Mouse (Mus musculus): ENCODE measurements around the gene Atxn7l3b. TPM values are rescaled to one million over a fixed set of nuclear protein-coding genes. Genes with fewer than 3 reads are reported as not detected.
"Not testable (repeated sequence)": the region's sequence is repeated elsewhere in the genome, so short reads cannot be mapped to it uniquely, and the experiment has no call there.

Atxn7l3b gene
- 100 to 1,000 TPM; 281 to 285 TPM for total RNA-seq (2021)
- long read RNA-seq, experiment 1, transcript Atxn7l3b-201 (1 exons, 3,566 nt): major isoform, 399 of 399 reads
- long read RNA-seq, experiment 1, partial matches to known transcripts: 0 of 399 reads
- long read RNA-seq, experiment 1, other reads (novel, unspliced or antisense): 0 of 399 reads
- long read RNA-seq, experiment 2, transcript Atxn7l3b-201 (1 exons, 3,566 nt): major isoform, 346 of 346 reads
- long read RNA-seq, experiment 2, partial matches to known transcripts: 0 of 346 reads
- long read RNA-seq, experiment 2, other reads (novel, unspliced or antisense): 0 of 346 reads

DNA sequence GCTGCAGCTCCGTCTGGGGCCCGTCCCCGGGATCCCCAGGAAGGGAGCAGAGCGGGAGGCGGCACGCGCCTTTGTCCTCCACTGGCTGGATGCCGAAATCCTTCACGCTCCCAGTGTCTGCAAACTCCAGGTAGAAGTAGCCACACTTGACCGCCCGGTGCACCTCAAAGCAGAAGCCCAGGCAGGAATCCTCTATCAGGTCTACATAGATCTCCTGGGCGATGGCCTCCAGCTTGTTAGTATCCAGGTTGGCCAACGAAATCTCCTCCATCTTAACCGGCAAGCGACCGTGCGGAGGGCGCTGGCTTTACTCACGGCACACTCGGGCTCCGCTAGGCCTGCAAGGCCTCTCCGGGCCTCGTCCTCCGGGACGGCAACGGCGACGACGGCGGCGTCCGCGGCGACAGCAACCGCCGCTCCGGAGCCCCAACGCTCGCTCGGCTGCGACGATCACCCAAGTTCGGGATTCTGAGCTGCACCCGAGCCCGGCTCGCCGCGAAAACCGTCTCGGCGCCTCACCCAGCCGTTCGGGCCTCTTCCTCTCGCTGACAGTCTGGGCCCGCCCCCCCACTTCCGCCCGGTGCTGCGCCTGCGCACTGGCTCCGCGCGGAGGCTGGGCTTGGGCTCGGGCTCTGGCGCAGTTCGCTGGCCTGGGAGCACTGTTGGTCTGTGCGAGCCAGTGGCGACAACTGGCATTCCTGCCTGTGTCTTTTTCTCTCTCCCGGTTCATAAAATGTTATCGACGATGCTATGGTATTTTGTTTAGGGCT is at the start of gene Atxn7l3b:
TSS of gene Atxn7l3b (minus strand) at position 550 of the 770 bp plus-strand sequence.
- intact Hi-C loops (cut with DNase I): no loop called here
- peak; percentile 93 to 95 for DNase-seq (ENCODE audit: low spot score in 2 of 2)

DNA sequence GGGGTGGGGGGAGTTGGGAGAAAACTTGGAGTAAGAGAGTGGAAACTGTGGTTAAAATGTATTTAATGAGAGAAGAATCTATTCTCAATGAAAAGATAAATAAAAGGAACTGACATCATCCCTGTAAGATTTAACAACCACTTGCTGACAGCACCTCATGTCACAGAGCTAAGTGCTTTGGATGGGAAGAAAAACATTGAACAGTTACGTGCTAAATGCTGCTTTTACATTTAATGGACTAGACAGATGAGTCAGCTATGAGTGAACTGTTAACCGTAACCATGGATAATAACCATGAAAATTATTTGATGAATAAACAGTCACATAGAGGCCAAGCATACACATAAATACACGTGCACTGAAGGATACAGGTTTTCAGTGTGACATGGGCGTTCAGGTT is 48.8 kb upstream of the Atxn7l3b start:
- intact Hi-C loops (cut with DNase I): no loop called here
- DNase-seq (ENCODE audit: low spot score in 2 of 2): no peak

DNA sequence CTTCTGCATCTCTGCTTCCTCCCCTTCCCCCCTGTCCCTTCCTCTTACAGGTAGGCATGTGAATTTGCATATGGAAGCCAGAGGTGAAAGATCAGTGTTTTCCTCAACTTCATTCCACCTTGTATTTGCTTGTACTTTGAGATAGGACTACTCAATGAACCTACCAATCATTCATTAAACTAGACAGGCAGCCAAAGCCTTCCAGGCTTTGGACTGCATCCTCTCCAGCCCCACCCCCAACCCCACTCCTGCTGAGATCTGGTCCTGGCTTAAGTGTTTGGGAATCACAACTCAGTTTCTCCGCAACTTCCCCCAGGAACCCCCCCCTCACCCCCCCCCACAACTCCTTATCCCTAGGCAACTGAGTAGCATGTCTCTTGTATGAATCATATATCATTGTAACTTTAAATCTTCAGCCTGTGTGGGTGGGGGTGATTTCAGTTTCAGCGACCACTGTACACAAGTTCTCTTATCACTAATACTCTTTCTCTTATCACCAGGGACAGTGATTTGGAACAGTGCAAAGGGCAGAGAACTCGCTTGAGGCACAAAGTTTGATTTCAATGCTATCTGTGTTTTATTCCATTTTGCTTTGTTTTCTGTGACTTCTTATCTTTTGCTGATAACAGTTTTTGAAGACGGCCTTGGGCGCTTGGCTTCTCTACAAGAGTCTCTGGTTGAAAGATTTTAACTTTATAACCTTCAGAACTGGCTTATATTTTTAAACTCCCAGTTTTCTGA is 44.7 kb upstream of the Atxn7l3b start:
- intact Hi-C loops (cut with DNase I): no loop called here
- DNase-seq (ENCODE audit: low spot score in 2 of 2): no peak

DNA sequence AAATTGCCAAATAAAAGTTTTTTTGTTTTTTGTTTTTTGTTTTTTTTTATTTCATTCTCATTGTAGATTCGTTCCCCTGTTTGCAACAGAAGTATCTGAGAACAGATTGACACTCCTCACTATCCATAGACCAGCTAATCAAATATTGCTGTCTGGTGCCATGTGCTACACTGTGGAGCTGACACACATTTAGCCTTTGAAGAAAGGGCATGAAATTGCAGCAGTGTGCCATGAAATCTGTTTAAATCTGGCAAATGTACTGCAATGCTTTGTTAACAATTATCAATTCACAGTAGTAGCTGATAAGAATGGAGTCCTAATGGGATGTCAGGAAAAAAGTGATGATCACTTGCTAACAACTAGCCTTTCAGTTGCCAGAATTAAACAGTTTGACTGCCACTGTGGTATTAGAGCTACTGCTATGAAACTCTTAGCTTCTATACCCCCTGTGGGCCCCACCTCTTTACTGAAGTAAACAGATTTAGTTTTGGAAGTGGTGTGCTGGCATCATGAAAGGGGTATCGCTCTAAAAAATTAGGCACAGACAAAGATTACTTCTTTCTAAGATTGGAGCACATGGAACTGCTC is 41.3 kb upstream of the Atxn7l3b start:
- intact Hi-C loops (cut with DNase I): no loop called here
- no peak for DNase-seq (ENCODE audit: low spot score in 2 of 2)

DNA sequence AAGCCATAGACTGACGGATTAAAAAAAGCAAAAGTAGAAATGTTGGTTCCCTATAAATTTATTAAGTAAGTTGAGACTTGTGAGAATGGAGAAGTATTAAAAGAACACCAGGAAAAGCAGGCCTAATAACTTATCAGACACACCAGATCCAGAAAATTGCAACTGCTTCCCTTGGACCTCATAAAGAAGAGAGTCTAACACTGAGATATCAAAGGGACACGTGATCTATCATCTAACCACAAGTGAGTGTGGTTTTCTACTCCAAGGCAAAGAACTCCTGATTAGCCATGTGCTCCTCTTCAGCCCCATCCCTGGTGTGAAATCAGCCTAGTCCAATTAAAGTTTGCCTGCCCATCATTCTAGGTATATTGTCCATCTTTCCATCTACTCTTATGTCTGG is 38.8 kb upstream of the Atxn7l3b start:
- intact Hi-C loops (cut with DNase I): no loop called here

DNA sequence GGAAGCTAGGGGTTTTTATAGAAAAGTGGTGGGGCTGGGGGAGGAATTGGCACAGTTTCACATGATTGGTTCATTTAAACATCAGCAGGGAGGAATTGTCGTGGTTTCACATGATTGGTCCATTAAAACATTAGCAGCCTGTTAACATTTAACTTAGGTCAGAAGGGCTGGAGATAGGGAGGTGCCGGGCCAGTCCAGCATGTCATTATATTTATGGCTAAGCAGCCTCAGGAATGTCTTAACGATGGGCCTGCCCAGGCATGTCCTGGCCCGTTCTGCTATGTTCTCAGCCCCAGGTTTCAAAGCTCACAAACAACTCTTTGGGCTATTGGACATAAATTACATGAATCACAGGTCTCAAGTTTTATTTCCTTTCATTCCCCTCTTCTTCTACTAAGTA is 33.4 kb upstream of the Atxn7l3b start:
- DNase-seq (ENCODE audit: low spot score in 2 of 2); intact Hi-C loops (cut with DNase I): not testable (repeated sequence)

More for the DNA sequence above, 38.8 kb upstream of the Atxn7l3b start:
- DNase-seq (ENCODE audit: low spot score in 2 of 2): no peak

DNA sequence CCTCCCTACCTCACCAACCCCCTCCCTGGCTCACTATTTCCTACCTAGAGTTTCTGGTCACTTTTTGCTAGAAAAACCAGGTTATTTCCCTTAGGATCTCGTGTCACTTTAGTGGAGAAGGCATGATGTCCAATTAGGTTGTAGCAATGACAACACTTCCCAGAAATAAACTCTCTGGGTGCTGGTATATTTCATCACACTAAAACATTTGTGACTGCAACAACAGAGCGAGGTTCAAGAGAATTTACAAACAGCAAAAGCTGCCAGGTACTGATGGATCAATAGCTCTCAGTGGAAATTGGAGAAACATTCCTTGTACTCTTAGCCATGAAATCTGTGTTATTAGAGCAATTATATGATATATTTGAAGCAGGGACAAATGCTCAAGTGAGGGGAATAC is 25.3 kb upstream of the Atxn7l3b start:
- intact Hi-C loops (cut with DNase I): no loop called here
- no peak for DNase-seq (ENCODE audit: low spot score in 2 of 2)

DNA sequence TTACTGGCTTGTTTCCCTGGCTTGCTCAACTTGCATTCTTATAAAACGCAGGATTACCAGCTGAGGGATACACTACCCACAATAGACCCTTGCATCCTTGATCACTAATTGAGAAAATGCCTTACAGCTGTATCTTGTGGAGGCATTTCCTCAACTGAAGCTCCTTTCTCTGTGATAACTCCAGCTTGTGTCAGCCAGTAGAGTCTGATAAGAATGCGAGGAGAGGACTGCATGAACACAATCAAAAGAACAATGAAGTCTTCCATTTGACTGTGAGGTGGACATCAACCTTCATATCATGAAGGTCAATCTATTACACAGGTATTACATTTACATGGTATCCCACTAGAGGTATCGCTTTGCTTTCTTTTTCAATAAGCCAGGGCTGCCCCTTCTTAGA is 19.7 kb upstream of the Atxn7l3b start:
- intact Hi-C loops (cut with DNase I): no loop called here
- DNase-seq (ENCODE audit: low spot score in 2 of 2): no peak

DNA sequence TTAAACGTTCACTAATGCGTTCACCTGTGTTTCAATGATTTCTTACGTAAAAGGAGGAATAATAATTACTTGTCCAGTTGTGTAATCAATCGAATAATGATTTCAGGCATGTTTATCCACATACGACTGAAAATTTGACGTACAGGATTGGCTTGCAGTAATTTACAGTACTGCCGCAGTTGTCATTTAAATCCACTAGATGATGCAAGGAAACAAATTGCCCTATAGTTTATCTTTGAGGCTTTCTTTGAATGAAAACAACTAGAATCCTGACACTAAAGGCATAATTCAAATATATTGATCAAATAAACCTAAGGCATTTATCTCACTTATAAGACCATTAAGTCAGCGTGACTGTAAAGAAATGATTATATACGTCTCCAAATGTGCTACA is 418 bp upstream of the Atxn7l3b start:
- DNase-seq (ENCODE audit: low spot score in 2 of 2): peak in 1 of 2 experiments; percentile 48
- intact Hi-C loops (cut with DNase I): no loop called here

DNA sequence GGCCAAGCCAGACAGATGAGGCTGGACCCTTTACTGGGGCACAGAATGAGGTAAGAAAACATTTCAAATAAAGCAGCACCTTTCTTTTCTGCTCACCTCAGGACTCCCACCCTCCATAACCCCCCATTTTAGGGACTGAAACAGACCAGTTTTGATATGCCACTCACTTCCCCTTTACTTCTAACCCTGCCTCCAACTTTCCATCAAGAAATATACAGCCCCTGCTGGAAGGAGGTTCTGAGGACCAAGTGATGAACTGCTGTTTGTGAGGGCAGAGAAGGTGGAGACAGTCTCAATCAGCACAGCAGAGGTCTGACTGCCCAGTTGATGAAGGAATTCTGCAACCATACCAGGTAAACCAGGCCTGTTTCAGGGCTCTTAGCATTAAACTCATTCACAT is 1.8 kb downstream of the Atxn7l3b start:
- DNase-seq (ENCODE audit: low spot score in 2 of 2): no peak
- intact Hi-C loops (cut with DNase I): no loop called here

DNA sequence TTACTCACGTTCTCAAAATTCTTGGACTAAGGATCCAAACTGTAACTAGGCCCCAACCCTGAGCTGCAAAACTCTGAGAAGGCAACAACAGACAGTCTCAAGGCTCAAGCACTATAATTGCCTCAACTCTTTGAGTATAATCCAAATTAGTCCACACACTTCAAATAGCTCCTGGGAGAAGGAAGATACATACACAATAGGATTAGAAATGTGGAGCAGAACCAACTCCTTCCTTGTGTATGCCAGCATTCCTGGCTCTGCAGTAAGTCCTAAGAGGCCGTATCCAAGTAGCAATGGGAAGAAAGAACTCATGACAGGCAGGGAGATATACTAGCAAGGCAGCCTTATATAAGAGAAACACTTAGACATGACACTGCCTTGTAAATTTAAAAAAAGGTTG is 2.5 kb downstream of the Atxn7l3b start:
- intact Hi-C loops (cut with DNase I): no loop called here
- DNase-seq (ENCODE audit: low spot score in 2 of 2): no peak

DNA sequence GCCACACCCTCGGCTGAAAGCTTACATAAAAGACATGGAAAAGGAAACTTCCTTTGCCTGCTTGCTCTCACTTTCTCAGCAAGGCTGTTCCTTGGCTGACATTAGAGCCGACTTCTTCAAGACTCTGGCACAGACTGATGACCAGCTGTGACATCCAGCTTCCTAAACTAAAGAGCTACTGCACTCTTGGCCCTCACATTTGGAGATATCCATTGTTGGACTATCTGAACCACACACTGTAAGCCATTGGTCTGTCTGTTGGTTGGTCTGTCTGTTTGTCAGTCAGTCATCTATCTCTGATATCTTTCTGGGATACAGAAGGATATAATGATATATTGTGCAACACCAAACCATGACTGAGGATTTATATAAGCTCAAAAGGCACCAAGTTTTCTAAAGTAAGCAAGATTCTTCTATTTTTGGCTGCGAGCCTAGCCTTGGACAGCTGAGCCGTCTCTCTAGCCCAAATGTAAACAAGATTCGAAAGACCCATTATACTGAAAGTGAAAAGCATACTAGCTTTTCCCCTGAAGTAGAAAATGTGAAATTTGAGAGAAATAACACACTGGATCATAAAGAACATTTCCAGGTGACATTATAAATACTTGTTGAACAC is 12.1 kb downstream of the Atxn7l3b start:
- no peak for DNase-seq (ENCODE audit: low spot score in 2 of 2)
- intact Hi-C loops (cut with DNase I): no loop called here

DNA sequence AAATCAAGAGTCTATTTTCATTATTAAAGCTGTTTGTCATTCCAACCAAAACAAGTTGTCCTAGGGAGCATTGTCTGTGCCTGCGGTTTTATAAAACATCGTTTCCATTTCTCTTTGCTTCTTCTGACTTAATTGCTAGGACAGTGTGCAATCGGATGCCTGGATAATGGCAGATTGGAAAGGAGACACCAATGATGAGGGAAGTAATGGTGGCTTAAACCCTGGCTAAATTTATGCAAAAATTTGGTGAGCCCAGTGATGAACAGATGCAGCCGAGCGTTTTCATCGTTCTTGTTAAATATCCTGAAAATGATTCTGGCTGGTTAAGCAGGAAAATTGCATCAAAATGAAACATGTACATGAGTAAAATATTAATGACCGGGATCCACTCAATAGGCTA is 28.6 kb downstream of the Atxn7l3b start:
- DNase-seq (ENCODE audit: low spot score in 2 of 2): no peak
- intact Hi-C loops (cut with DNase I): no loop called here

DNA sequence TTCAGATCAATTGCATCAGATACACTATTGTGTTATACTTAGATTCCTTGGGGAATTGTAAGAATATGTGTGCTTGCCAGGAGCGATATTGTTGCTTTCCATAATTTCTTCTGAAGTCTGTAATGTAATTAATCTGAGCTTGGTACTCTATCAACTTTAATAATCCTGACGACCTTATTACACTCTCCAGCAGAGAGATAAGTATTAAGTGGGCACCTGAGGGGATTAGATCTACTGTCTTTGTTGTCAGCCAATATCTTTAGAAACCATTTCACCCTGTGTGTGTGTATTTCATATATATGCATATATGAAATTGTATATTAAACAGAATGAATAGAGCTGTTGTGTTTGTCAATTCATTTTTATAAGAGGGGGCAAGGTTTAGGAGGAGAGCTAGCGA is 29.0 kb downstream of the Atxn7l3b start:
- intact Hi-C loops (cut with DNase I): no loop called here
- DNase-seq (ENCODE audit: low spot score in 2 of 2): no peak

DNA sequence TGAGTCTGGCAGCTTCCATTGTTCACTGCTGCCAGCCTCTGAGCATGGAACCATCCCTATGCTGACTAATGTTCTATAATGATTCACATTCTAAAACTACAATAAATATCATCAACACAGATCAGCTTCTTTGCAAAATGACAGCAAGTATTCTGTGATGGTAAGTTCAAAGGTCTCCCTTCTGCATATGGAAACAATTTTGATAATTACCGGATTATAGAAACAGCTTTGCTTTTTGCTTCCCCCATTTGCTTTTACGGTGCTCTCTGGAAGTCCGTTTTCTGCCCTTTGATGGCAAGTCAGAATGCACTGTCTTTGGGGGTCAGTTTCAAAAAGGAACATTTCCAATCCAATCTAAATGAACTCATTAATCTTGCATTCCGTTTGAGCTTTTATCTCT is 32.2 kb downstream of the Atxn7l3b start:
- intact Hi-C loops (cut with DNase I): no loop called here

DNA sequence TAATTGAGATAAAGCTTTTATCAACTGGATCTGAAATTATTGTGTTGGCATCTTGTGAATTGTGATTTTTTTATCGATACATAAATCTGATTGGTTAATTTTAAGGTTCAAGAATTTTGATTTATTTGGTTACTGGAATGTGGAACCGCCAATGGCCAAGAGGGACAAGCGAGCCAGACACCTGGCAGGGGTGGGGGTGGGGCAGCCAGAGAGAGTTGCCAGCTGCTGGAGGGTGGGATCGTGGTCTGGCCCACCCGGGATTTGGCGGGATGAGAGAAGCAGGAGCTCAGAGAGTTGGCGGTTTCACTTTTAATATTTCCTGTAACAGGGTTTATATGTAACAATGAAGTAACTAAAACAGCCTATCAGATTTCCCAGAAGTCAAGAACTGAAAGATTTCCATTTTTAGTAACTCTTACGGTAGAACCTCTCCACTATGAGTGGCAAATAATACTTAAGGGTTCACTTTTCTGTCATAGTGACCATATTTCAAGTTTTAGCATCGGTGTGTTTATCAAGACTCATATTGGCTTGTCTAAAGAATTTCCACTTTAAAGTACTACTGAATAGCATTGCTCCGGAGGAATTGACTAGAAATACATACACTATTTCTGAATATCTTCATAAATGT is 35.1 kb downstream of the Atxn7l3b start:
- DNase-seq (ENCODE audit: low spot score in 2 of 2): no peak
- intact Hi-C loops (cut with DNase I): no loop called here

More for the DNA sequence above, 32.2 kb downstream of the Atxn7l3b start:
- DNase-seq (ENCODE audit: low spot score in 2 of 2): no peak

DNA sequence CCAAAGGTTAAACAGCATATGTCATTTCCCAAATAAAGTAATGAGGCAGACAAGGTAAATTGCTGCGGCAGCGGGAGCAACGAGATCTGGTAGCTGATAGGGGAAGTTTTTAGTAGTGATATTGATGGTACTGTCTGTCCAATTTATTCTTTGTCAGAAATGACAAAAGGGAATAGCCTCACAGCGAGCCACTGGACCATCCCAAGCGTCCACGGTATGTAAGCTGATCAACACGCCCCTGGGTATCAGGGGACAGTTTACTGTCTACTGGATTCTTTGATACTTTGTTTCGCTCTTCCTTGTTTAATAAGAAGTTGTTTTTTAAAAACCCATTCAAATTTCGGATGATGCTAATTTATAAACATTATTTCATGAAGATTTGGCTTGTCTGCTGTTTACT is 44.7 kb downstream of the Atxn7l3b start:
- intact Hi-C loops (cut with DNase I): no loop called here
- no peak for DNase-seq (ENCODE audit: low spot score in 2 of 2)

DNA sequence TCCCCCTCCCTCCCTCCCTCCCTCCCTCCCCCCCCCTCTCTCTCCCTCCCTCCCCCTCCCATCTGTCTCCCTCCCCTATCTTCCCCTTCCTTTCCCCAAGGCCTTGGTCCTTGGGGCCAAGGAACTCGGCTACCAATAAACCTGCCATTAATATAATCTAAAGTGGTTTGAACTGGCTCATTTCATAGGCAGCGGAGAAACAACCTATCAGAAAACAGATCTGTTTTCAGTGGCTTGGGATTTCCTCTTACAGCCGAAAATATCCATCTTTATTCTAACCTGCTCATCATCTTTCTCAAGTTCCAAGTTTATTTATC is 45.2 kb downstream of the Atxn7l3b start:
- intact Hi-C loops (cut with DNase I): no loop called here
- DNase-seq (ENCODE audit: low spot score in 2 of 2): no peak

All from left cerebral cortex, postnatal 14 days (tissue).